Mouse (Mus musculus): ENCODE data around the gene Prkg1.

Prkg1 gene

GRCm38 (mm10) chr19:31764801-31765340 lies at the start of gene Prkg1:
Gene Prkg1, minus strand, starts transcription at chr19:31765033.
- no peak for DNase-seq

GRCm38 (mm10) chr19:31813087-31813486 lies 48.3 kb upstream of the Prkg1 start:
- no peak for DNase-seq

- no peak for DNase-seq
Measured at GRCm38 (mm10) chr19:31811371-31811770, 46.5 kb upstream of the Prkg1 start.

GRCm38 (mm10) chr19:31805391-31805790 lies 40.6 kb upstream of the Prkg1 start:
- no peak for DNase-seq

- no peak for DNase-seq
Measured at GRCm38 (mm10) chr19:31795485-31796046, 30.7 kb upstream of the Prkg1 start.

GRCm38 (mm10) chr19:31791724-31792123 lies 26.9 kb upstream of the Prkg1 start:
- DNase-seq = no peak

GRCm38 (mm10) chr19:31781521-31782018 lies 16.7 kb upstream of the Prkg1 start:
- DNase-seq = no peak

GRCm38 (mm10) chr19:31781077-31781476 lies 16.2 kb upstream of the Prkg1 start:
- no peak for DNase-seq

- DNase-seq = no peak
Measured at GRCm38 (mm10) chr19:31780222-31780621, 15.4 kb upstream of the Prkg1 start.

- DNase-seq = no peak
Measured at GRCm38 (mm10) chr19:31779021-31779420, 14.2 kb upstream of the Prkg1 start.

GRCm38 (mm10) chr19:31767004-31767403 lies 2.2 kb upstream of the Prkg1 start:
- no peak for DNase-seq

- DNase-seq = no peak
Measured at GRCm38 (mm10) chr19:31765451-31765850, 618 bp upstream of the Prkg1 start.

- no peak for DNase-seq
Measured at GRCm38 (mm10) chr19:31763951-31764800, 657 bp downstream of the Prkg1 start.

- DNase-seq = no peak
Measured at GRCm38 (mm10) chr19:31763246-31763821, 1.5 kb downstream of the Prkg1 start.

- no peak for DNase-seq
Measured at GRCm38 (mm10) chr19:31762411-31763245, 2.2 kb downstream of the Prkg1 start.

- DNase-seq = no peak
Measured at GRCm38 (mm10) chr19:31759855-31760254, 5.0 kb downstream of the Prkg1 start.

GRCm38 (mm10) chr19:31755929-31756792 lies 8.7 kb downstream of the Prkg1 start:
- peak; percentile 11 for DNase-seq

GRCm38 (mm10) chr19:31754642-31755287 lies 10.1 kb downstream of the Prkg1 start:
- no peak for DNase-seq

- DNase-seq = no peak
Measured at GRCm38 (mm10) chr19:31750976-31751676, 13.7 kb downstream of the Prkg1 start.

- no peak for DNase-seq
Measured at GRCm38 (mm10) chr19:31746635-31747034, 18.2 kb downstream of the Prkg1 start.

Measured in cerebellum, adult 9-11 months (tissue).